Comparison of ENCODE assay signal across 8 mouse cellular contexts in genomic region chr4:126199556-126199955, GRCm38 (mm10). TPM values are rescaled to one million over a fixed set of nuclear protein-coding genes. Genes with fewer than 3 reads are reported as not detected.
A peak's percentile ranks its signal among the peaks of the same experiment; 100 is the strongest.
DNase-seq lines count a peak whose midpoint lies in the region; ATAC-seq and TF ChIP-seq lines count a peak whose summit lies in the region.

No protein-coding gene starts in this region.

- H3K9me3 ChIP-seq in hindbrain, embryonic 10.5 days, result no peaks in the 10 kb centered on the region
- H3K9me3 ChIP-seq in hindbrain, embryonic 11.5 days (ENCODE audit: control insufficient read depth, low read length), result no peaks in the 10 kb centered on the region
- H3K9me3 ChIP-seq in G1E (replicated peaks), result no peaks in the 10 kb centered on the region
- no peaks in the 10 kb centered on the region for H3K9me3 ChIP-seq in liver, embryonic 12.5 days (replicated peaks)

- peak overlapping the region; percentile 28; the same call in 1 of the 2 replicates for H3K4me3 ChIP-seq in hindbrain, embryonic 10.5 days
- H3K4me3 ChIP-seq in hindbrain, embryonic 11.5 days (ENCODE audit: low read depth, low read length), result no peak overlapping the region
- peak overlapping the region; percentile 77 for H3K4me3 ChIP-seq in G1E (ENCODE audit: low read depth, low read length)
- H3K4me3 ChIP-seq in embryonic fibroblast, embryonic 13.5 days (ENCODE audit: insufficient read depth, low read length), result peak overlapping the region; percentile 71; the same call in 1 of the 2 replicates
- H3K4me3 ChIP-seq in liver, embryonic 12.5 days, result peak overlapping the region; percentile 80

- DNase-seq in hindbrain, embryonic 10.5 days (ENCODE audit: low spot score), result no peak
- DNase-seq in hindbrain, embryonic 11.5 days (ENCODE audit: low spot score), result no peak
- DNase-seq in G1E (ENCODE audit: low spot score), result no peak
- DNase-seq in thymus, postnatal 4 days, result no peak
- no peak for DNase-seq in right cerebral cortex, postnatal 14 days

- no peaks in the 10 kb centered on the region for H3K27me3 ChIP-seq in hindbrain, embryonic 10.5 days (ENCODE audit: insufficient read depth, poor library complexity, severe bottlenecking)
- no peaks in the 10 kb centered on the region for H3K27me3 ChIP-seq in hindbrain, embryonic 11.5 days (ENCODE audit: control insufficient read depth, insufficient read depth, low read length)
- H3K27me3 ChIP-seq in G1E (ENCODE audit: insufficient read depth, low read length), result no peaks in the 10 kb centered on the region
- no peaks in the 10 kb centered on the region for H3K27me3 ChIP-seq in liver, embryonic 12.5 days (replicated peaks)

- no peak for TF ChIP-seq POLR2A in embryonic fibroblast, embryonic 13.5 days (IDR thresholded peaks at IDR 0.05; ENCODE audit: low read depth, low read length)

- H3K9ac ChIP-seq in hindbrain, embryonic 11.5 days (ENCODE audit: low read depth, low read length), result no peak overlapping the region
- H3K9ac ChIP-seq in liver, embryonic 12.5 days, result peak overlapping the region; percentile 88

- H3K36me3 ChIP-seq in hindbrain, embryonic 10.5 days, result peaks cover 59% of the 10 kb centered on the region
- no peaks in the 10 kb centered on the region for H3K36me3 ChIP-seq in hindbrain, embryonic 11.5 days (ENCODE audit: control insufficient read depth, insufficient read depth, low read length)
- peaks cover 46% of the 10 kb centered on the region for H3K36me3 ChIP-seq in G1E (replicated peaks)
- peaks cover 57% of the 10 kb centered on the region for H3K36me3 ChIP-seq in liver, embryonic 12.5 days

- 92% methylated on average over 6 of the region's 6 CpGs for WGBS in hindbrain, embryonic 10.5 days
- WGBS in hindbrain, embryonic 11.5 days, result 91% methylated on average over 6 of the region's 6 CpGs
- WGBS in liver, embryonic 12.5 days (ENCODE audit: insufficient replicate concordance), result 38% methylated on average over 6 of the region's 6 CpGs

- H3K27ac ChIP-seq in hindbrain, embryonic 10.5 days, result no peak overlapping the region
- H3K27ac ChIP-seq in hindbrain, embryonic 11.5 days (ENCODE audit: low read depth, low read length), result no peak overlapping the region
- no peak overlapping the region for H3K27ac ChIP-seq in embryonic fibroblast, embryonic 13.5 days (ENCODE audit: insufficient read depth, low read length)
- 0 out of 2 replicates have a peak overlapping the region, but pooled peaks have one; percentile 7 for H3K27ac ChIP-seq in liver, embryonic 12.5 days

- no peak overlapping the region for H3K4me2 ChIP-seq in hindbrain, embryonic 11.5 days (replicated peaks; ENCODE audit: low read depth, low read length)
- H3K4me2 ChIP-seq in liver, embryonic 12.5 days, result peak overlapping the region; percentile 90

- peaks cover 30% of the 10 kb centered on the region for H3K4me1 ChIP-seq in hindbrain, embryonic 10.5 days (replicated peaks)
- no peaks in the 10 kb centered on the region; the same call in 1 of the 2 replicates for H3K4me1 ChIP-seq in hindbrain, embryonic 11.5 days (replicated peaks; ENCODE audit: control insufficient read depth, insufficient read depth, low read length)
- peaks cover 58% of the 10 kb centered on the region for H3K4me1 ChIP-seq in G1E (ENCODE audit: insufficient read depth, low read depth, low read length)
- peaks cover 10% of the 10 kb centered on the region for H3K4me1 ChIP-seq in embryonic fibroblast, embryonic 13.5 days (ENCODE audit: control insufficient read depth, insufficient read depth, low read length)
- H3K4me1 ChIP-seq in liver, embryonic 12.5 days, result peaks cover 62% of the 10 kb centered on the region

- no peak for TF ChIP-seq CTCF in G1E (IDR thresholded peaks at IDR 0.05; ENCODE audit: low read depth, low read length)
- TF ChIP-seq CTCF in embryonic fibroblast, embryonic 13.5 days (IDR thresholded peaks at IDR 0.05; ENCODE audit: borderline replicate concordance, insufficient read depth, low read length), result no peak

- no peak for ATAC-seq in hindbrain, embryonic 11.5 days (ENCODE audit: low FRiP score)
- no peak for ATAC-seq in G1E (ENCODE audit: extremely low read depth, insufficient number of reproducible peaks, low FRiP score, poor library complexity, severe bottlenecking)
- no peak for ATAC-seq in liver, embryonic 12.5 days
- no peak for ATAC-seq in inflammation-experienced regulatory T-cells, adult 6 months

RNA-seq across cellular contexts. Expression of gene Thrap3, which starts 3.0 kb away (rescaled TPM):
- 230 and 252 TPM in 2 replicates for polyA plus RNA-seq in hindbrain, embryonic 10.5 days (2016; fragmentation: Nextera tagmentation; extraction: Ambion mirVana)
- polyA plus RNA-seq in hindbrain, embryonic 11.5 days (2014; fragmentation: Nextera tagmentation; extraction: Ambion mirVana), result 191 and 228 TPM in 2 replicates
- total RNA-seq in G1E (2014; fragmentation: Nextera tagmentation) (355 and 356 TPM in 2 replicates), G1E (2017) (246 and 305 TPM in 2 replicates)
- polyA plus RNA-seq in G1E (2012), result 209 and 211 TPM in 2 replicates
- 311 and 382 TPM in 2 replicates for polyA plus RNA-seq in embryonic fibroblast, embryonic 13.5 days (2011; ENCODE audit: insufficient read length, low read depth, missing spikeins)
- polyA plus RNA-seq in liver, embryonic 12.5 days (2016; fragmentation: Nextera tagmentation; extraction: Ambion mirVana), result 162 and 163 TPM in 2 replicates
- 100 to 1,000 TPM; 198 to 359 (median 205) TPM for polyA plus RNA-seq in inflammation-experienced regulatory T-cells, adult 6 months (2017; shearing (Covaris generic))

RNA-seq across cellular contexts. Expression of gene Sh3d21, which starts 36.3 kb away (rescaled TPM):
- polyA plus RNA-seq in hindbrain, embryonic 10.5 days (2016; fragmentation: Nextera tagmentation; extraction: Ambion mirVana), result 1.3 and 2.3 TPM in 2 replicates
- 2.0 and 2.7 TPM in 2 replicates for polyA plus RNA-seq in hindbrain, embryonic 11.5 days (2014; fragmentation: Nextera tagmentation; extraction: Ambion mirVana)
- 0.53 and 3.2 TPM in 2 replicates for total RNA-seq in G1E (2014; fragmentation: Nextera tagmentation)
- total RNA-seq in G1E (2017), result 0.27 and 0.58 TPM in 2 replicates
- 0.57 and 0.69 TPM in 2 replicates for polyA plus RNA-seq in G1E (2012)
- 2.5 and 3.8 TPM in 2 replicates for polyA plus RNA-seq in embryonic fibroblast, embryonic 13.5 days (2011; ENCODE audit: insufficient read length, low read depth, missing spikeins)
- polyA plus RNA-seq in liver, embryonic 12.5 days (2016; fragmentation: Nextera tagmentation; extraction: Ambion mirVana), result 1.3 and 1.6 TPM in 2 replicates
- 1 to 10 TPM in 1 of 3 experiments, under 1 TPM in 2; 0.24 to 1.3 (median 0.59) TPM for polyA plus RNA-seq in inflammation-experienced regulatory T-cells, adult 6 months (2017; shearing (Covaris generic))

RNA-seq across cellular contexts. Expression of gene Eva1b, which starts 52.0 kb away (rescaled TPM):
- polyA plus RNA-seq in hindbrain, embryonic 10.5 days (2016; fragmentation: Nextera tagmentation; extraction: Ambion mirVana), result 29.8 and 35.3 TPM in 2 replicates
- polyA plus RNA-seq in hindbrain, embryonic 11.5 days (2014; fragmentation: Nextera tagmentation; extraction: Ambion mirVana), result 33.1 and 36.0 TPM in 2 replicates
- total RNA-seq in G1E (2014; fragmentation: Nextera tagmentation), result not detected in 2 replicates
- 0.41 and 0.44 TPM in 2 replicates for total RNA-seq in G1E (2017)
- 1.9 and 3.1 TPM in 2 replicates for polyA plus RNA-seq in G1E (2012)
- polyA plus RNA-seq in embryonic fibroblast, embryonic 13.5 days (2011; ENCODE audit: insufficient read length, low read depth, missing spikeins), result 41.0 and 53.7 TPM in 2 replicates
- 19.3 and 19.5 TPM in 2 replicates for polyA plus RNA-seq in liver, embryonic 12.5 days (2016; fragmentation: Nextera tagmentation; extraction: Ambion mirVana)
- polyA plus RNA-seq in inflammation-experienced regulatory T-cells, adult 6 months (2017; shearing (Covaris generic)), result 10 to 100 TPM in 2 of 3 experiments, 1 to 10 TPM in 1; 8.5 to 14.5 (median 11.7) TPM

RNA-seq across cellular contexts. Expression of gene Map7d1, which starts 56.6 kb away (rescaled TPM):
- 64.8 and 99.0 TPM in 2 replicates for polyA plus RNA-seq in hindbrain, embryonic 10.5 days (2016; fragmentation: Nextera tagmentation; extraction: Ambion mirVana)
- polyA plus RNA-seq in hindbrain, embryonic 11.5 days (2014; fragmentation: Nextera tagmentation; extraction: Ambion mirVana), result 54.6 and 65.5 TPM in 2 replicates
- total RNA-seq in G1E (2014; fragmentation: Nextera tagmentation), result 9.5 and 15.2 TPM in 2 replicates
- total RNA-seq in G1E (2017), result 8.0 and 9.5 TPM in 2 replicates
- polyA plus RNA-seq in G1E (2012), result 73.8 and 89.4 TPM in 2 replicates
- polyA plus RNA-seq in embryonic fibroblast, embryonic 13.5 days (2011; ENCODE audit: insufficient read length, low read depth, missing spikeins), result 83.0 and 98.9 TPM in 2 replicates
- polyA plus RNA-seq in liver, embryonic 12.5 days (2016; fragmentation: Nextera tagmentation; extraction: Ambion mirVana), result 20.9 and 23.3 TPM in 2 replicates
- 1 to 10 TPM; 3.2 to 6.6 (median 5.1) TPM for polyA plus RNA-seq in inflammation-experienced regulatory T-cells, adult 6 months (2017; shearing (Covaris generic))
